Mouse (Mus musculus): ENCODE results near the gene Rpp25l.
"Not testable (repeated sequence)": the region's sequence is repeated elsewhere in the genome, so short reads cannot be mapped to it uniquely, and the experiment has no call there.

Gene Rpp25l

DNA sequence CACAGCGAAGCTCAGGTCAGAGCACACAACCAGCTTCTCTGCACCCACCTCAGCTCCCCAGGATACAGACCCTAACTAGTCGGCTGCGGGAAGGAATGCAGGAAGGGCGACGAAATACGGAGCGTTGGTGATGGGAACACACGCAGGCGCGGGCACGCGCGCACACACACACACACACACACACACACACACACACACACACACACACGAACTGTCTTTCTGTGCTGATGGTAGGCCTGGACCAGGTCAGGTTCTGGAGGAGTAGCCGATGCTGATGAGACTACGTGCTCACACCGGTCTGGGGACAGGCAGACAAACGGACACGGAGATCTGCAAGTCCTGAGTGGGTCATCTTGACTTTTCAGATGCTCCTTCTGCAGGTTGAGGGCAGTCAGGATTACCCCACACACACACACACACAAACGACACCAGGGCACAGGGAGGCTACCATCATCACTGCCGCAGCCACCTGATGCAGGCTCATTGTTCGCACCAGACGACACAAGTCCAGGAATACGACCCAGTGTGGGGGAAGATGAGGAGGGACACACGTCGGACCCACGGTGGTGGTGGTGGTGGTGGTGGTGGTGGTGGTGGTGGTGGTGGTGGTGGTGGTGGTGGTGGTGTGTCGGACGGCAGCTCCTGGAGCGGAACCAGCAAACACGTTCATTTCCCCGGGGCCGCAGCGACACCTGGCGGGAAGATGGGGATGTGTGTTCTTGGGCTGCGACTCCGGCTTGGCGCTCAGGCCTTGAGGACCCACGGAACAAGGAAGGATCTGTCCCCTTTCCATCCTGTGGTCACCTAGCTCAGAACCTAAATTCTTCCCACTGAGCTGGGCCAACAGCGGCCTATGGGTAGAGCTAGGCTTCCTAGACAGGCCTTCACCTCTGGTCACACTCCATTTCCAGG is 16.1 kb downstream of the Rpp25l start, which contains the start of gene Cntfr:
Gene Cntfr (minus strand): TSS at position 160 of the 912 bp plus-strand sequence.
- DNase-seq (ENCODE audit: low read depth, low spot score), result peak; percentile 87

DNA sequence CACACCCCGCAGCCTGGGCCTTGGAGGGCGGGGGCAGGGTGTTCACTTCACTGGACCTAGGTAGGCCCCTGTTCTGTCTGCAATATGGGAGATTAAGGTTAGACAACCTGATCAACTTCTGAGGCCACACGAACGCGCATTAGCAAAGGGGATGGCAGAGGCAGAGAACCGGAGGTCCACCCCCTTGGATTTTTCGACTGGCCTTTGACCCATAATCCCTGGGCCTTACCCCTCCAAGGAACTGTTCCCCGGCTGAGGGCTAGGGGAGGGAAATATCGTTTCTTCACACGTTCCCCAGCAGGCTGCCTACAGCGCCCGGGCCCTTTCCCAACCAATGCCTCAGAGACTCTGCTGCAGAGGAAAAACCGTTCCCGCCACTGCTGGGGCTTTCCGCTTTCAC is 16.9 kb downstream of the Rpp25l start:
- DNase-seq (ENCODE audit: low read depth, low spot score), result not testable (repeated sequence)

DNA sequence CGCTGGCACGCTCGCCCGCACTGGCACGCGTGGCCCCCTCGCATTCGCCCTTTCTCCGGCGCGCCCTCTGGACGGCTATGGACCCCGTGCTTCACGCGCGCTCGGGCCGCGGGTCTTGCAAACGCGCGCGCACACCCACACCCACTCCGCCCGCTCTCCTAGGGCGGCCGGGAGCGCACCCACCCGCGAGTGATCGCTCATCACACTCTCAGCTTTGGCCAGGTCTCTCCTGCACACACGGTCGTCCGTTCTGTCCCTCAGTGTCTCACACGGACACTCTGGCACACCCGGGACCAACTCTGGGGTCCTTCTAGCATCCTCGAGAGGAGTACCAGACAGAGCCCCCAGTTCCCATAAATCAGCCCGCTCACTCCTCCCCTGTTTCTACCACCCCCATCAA is 17.5 kb downstream of the Rpp25l start:
- DNase-seq (ENCODE audit: low read depth, low spot score), result not testable (repeated sequence)

- DNase-seq (ENCODE audit: low read depth, low spot score), result not testable (repeated sequence)
These were observed 19.8 kb downstream of the Rpp25l start for GRCm38 (mm10) chr4:41693511-41693910.

DNA sequence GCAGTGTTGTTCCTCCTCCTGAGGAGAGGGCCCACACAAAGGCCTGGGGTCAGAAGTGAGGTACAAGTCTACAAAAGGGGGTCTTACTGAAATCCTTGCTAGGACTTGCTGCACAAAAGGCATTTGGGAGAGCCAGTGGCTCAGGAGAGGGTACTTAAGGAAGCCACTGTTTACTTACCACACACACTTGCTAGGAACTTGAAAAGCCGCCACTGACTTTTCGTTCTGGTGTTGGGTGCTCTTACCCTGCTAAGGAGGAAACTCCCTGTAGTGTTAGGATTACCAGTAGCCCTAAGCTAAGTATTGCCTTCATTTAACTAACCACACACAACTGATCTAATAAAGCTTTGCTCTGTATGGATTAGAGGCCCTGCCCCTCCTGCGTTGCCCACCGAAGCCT is 23.3 kb downstream of the Rpp25l start:
- not testable (repeated sequence) for DNase-seq (ENCODE audit: low read depth, low spot score)

- not testable (repeated sequence) for DNase-seq (ENCODE audit: low read depth, low spot score)
These were observed 24.8 kb downstream of the Rpp25l start for GRCm38 (mm10) chr4:41688562-41688961.

DNA sequence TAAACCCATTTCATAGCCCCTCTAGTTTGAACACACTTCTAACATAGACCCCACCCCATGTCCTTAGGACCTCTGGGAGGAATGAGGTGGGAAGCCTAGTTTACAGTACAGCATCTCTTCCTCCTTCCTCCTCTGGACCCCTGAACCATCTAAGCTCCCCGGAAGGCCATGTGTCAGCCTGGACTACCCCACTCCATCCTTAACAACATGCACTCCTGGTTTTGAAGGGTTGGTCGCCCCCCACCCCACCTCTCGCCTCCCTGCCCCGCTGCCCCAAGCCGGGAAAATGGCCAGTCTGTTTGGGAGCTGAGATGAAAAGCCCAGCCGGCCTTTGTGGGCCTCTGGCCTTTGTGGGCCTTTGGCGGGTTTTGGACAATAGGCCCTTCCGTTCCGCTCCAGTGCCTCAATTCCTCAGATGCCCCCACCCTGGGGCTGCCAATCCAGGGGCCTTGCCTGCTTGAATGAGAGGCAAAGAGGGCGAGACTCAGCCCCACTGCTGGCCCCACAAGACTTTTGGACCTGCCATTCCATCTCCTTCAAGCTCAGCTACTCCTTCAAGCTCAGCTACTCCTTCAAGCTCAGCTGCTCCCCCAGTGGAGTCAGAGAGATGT is 27.3 kb downstream of the Rpp25l start:
- not testable (repeated sequence) for DNase-seq (ENCODE audit: low read depth, low spot score)

DNA sequence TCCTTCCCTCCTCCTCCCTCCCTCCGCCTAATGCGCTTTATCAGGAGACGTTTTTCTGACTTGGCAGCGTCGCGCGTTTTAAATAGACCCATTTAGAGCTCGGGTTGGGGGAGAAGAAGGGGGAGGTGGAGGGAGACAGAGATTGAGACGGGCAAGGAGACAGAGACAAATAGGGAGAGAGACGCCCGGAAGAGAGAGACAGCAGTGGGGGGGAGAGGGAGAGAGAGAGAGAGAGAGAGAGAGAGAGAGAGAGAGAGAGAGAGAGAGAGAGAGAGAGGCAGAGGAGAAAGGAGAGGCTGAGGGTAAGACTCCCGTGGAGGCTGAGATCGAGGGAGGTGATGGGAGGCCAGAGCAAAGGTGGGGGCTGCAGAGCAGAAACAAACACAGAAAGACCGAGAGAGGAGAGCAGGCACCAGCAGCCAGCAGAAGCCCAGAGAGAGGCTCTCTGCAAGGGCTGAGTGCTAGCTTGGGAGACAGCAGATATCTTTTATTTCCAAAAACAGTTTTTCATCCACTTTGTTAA is 28.3 kb downstream of the Rpp25l start:
- not testable (repeated sequence) for DNase-seq (ENCODE audit: low read depth, low spot score)

- DNase-seq (ENCODE audit: low read depth, low spot score), result peak; percentile 85
These were observed 29.0 kb downstream of the Rpp25l start for GRCm38 (mm10) chr4:41684131-41684930.

DNA sequence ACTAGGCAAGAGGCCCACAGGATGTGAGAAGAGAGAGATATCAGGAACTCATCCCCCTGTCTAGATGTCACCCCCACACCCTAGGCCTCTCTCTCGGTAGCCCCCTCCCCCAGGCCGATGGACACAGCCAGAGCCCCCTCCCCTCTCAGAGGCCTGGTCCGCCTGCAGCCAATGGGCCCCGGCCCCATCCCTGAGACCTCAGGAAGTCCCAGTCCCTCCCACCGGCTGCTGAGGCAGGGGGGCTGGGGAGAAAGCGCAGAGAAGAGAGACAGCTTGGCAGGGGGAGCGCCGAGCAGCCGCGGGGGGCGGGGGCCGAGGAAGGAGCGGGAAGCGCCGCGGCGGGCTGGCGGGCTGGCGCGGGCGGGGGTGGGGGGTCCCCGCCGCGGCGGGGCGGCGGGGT is 30.0 kb downstream of the Rpp25l start:
- not testable (repeated sequence) for DNase-seq (ENCODE audit: low read depth, low spot score)

- DNase-seq (ENCODE audit: low read depth, low spot score), result no peak
These were observed 30.5 kb downstream of the Rpp25l start for GRCm38 (mm10) chr4:41682789-41683188.

DNA sequence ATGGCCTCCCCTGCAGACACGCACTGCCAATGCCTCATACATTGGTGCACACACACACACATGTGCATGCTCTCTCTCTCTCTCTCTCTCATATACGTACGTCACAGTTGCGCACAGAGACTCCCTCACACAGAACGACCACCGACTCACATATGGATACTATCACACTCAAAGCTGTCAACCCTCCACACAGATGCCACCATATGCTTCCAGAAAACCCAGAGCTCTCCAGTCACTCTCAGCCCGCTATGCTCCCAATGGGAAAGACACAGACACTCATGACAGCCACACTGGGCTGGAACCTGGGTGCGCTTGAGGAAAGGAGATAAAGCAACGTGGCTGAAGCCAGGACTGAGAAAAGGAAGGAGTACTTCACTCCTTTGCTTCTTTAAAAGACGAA is 31.4 kb downstream of the Rpp25l start:
- DNase-seq (ENCODE audit: low read depth, low spot score), result no peak

DNA sequence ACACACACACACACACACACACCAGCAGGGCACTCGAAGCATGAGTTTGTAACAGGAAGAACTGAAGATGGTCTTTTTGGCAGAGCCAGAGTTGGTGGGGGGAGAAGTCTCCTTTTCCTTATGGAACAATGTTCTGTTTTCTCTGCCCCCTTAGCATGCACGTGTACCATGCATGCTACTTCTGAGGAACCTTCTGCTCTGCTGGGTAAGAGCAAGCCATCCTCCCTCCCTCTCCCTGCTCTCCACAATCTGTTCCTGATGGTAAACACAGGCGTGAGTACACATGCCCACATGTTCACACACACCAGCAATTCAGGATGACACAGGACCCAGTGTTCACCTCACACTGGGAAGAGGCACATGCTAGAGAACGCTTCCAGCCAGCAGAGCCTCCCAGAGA is 32.2 kb downstream of the Rpp25l start:
- DNase-seq (ENCODE audit: low read depth, low spot score), result no peak

- no peak for DNase-seq (ENCODE audit: low read depth, low spot score)
These were observed 34.0 kb downstream of the Rpp25l start for GRCm38 (mm10) chr4:41679291-41679690.

DNA sequence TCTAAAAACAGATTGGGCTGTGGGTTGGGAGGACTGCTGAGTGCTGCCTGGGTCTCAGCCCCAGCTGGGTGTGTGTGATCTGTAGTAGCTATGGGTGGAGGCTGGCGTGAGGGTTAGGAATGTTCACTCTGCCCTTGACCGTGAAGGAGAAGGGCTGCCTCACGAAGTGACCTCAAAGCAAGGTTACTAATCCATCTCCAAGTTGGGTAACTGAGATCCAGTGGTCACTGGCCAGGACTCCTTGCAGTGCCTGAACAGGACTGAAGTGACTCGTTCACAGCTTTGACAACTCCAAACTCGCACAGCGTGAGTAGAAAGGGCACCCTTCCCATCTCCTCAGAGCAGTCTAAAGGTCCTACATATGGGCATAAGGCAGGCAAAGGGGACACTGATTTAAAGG is 34.5 kb downstream of the Rpp25l start:
- DNase-seq (ENCODE audit: low read depth, low spot score), result no peak

- DNase-seq (ENCODE audit: low read depth, low spot score), result no peak
These were observed 36.2 kb downstream of the Rpp25l start for GRCm38 (mm10) chr4:41677006-41677629.

- DNase-seq (ENCODE audit: low read depth, low spot score), result no peak
These were observed 36.9 kb downstream of the Rpp25l start for GRCm38 (mm10) chr4:41676248-41677005.

- no peak for DNase-seq (ENCODE audit: low read depth, low spot score)
These were observed 40.1 kb downstream of the Rpp25l start for GRCm38 (mm10) chr4:41673186-41673585.

- DNase-seq (ENCODE audit: low read depth, low spot score), result no peak
These were observed 40.8 kb downstream of the Rpp25l start for GRCm38 (mm10) chr4:41672522-41672963.

GRCm38 (mm10) chr4:41671963-41672480 is 41.3 kb downstream of the Rpp25l start:
- no peak for DNase-seq (ENCODE audit: low read depth, low spot score)
